Mouse (Mus musculus) hindbrain, embryonic 11.5 days (tissue): Measurements from ENCODE around the gene Tmem88b. TPM values are rescaled to one million over a fixed set of nuclear protein-coding genes. Genes with fewer than 3 reads are reported as not detected.

Experiments used
- ATAC-seq: fragments of 200-750 bp; cut with Nextera tagmentation; 2 replicates; pipeline ENCODE4 v1.8.0; 2017; ENCODE audit warnings: mild to moderate bottlenecking, moderate TSS enrichment, moderate library complexity; ENCODE audit not compliant: low FRiP score
- DNase-seq: peaks from one replicate; pipeline ENCODE4 v3.0.0-alpha.2; 2015; ENCODE audit warnings: low spot score
- H3K27ac ChIP-seq: fragments of 300-500 bp; sonication (generic); 2 replicates; pipeline ENCODE4 v1.5.1; 2014; ENCODE audit warnings: mild to moderate bottlenecking, low read depth, low read length
- H3K27me3 ChIP-seq: fragments of 300-500 bp; sonication (generic); 2 replicates; pipeline ENCODE4 v1.6.1; 2014; ENCODE audit warnings: mild to moderate bottlenecking, low read length, moderate library complexity, mixed read lengths; ENCODE audit not compliant: control insufficient read depth, insufficient read depth
- H3K36me3 ChIP-seq: fragments of 300-500 bp; sonication (generic); 2 replicates; pipeline ENCODE4 v1.6.1; 2014; ENCODE audit warnings: mild to moderate bottlenecking, low read length, moderate library complexity, mixed read lengths; ENCODE audit not compliant: control insufficient read depth, insufficient read depth
- H3K4me1 ChIP-seq: fragments of 300-500 bp; sonication (generic); replicated peaks from 2 replicates; pipeline ENCODE4 v1.6.1; 2014; ENCODE audit warnings: low read length, mixed read lengths; ENCODE audit not compliant: control insufficient read depth, insufficient read depth
- H3K4me2 ChIP-seq: fragments of 300-500 bp; sonication (generic); replicated peaks from 2 replicates; pipeline ENCODE4 v1.6.1; 2014; ENCODE audit warnings: mild to moderate bottlenecking, low read depth, low read length
- H3K4me3 ChIP-seq: fragments of 300-500 bp; sonication (generic); 2 replicates; pipeline ENCODE4 v1.5.1; 2014; ENCODE audit warnings: low read depth, low read length
- H3K9ac ChIP-seq: fragments of 300-500 bp; sonication (generic); 2 replicates; pipeline ENCODE4 v1.6.1; 2014; ENCODE audit warnings: low read depth, low read length
- H3K9me3 ChIP-seq: fragments of 300-500 bp; sonication (generic); 2 replicates; pipeline ENCODE4 v1.6.1; 2016; ENCODE audit warnings: low read length; ENCODE audit not compliant: control insufficient read depth
- WGBS: fragments of 180-500 bp; shearing (Covaris S2); extraction: QIAGEN DNeasy Blood & Tissue Kit; methylation state at CpG from one replicate; pipeline ENCODE4 v1.1.7; 2014; 5-methylcytosine and 5-hydroxymethylcytosine counted together
- polyA plus RNA-seq: library from polyadenylated mRNA; unstranded; fragments of >200 nt; fragmentation: Nextera tagmentation; extraction: Ambion mirVana; gene quantifications from 2 replicates; pipeline ENCODE4 v1.2.1, GENCODE M21; 2014

The Tmem88b gene
- polyA plus RNA-seq, 1 experiment from 2014 or later: 0.52 TPM

GRCm38 (mm10) chr4:155760613-155761355 lies 24.9 kb downstream of the Tmem88b start, which contains the start of gene Atad3a:
Gene Atad3a, minus strand, starts transcription at chr4:155761093.
- Histone ChIP-seq H3K36me3 (no peaks in the 10 kb centered on the region), H3K9me3 (no peaks in the 10 kb centered on the region), H3K27ac (no peak within 1 kb of the TSS; the same call in 1 of the 2 replicates), H3K9ac (peak within 1 kb of the TSS; percentile 78), H3K4me2 (peak within 1 kb of the TSS; percentile 96), H3K4me3 (peak within 1 kb of the TSS; percentile 84), H3K27me3 (no peaks in the 10 kb centered on the region), H3K4me1 (peaks cover 7% of the 10 kb centered on the region)
- peak; percentile 97 for DNase-seq
- ATAC-seq: peak; percentile 97
- WGBS: under 1% methylated on average over 68 of the region's 68 CpGs

- H3K27ac ChIP-seq: no peak overlapping the region
- H3K9me3 ChIP-seq: no peaks in the 10 kb centered on the region
- H3K4me3 ChIP-seq: peak overlapping the region; percentile 84
- H3K4me2 ChIP-seq: peak overlapping the region; percentile 96
- no peak for DNase-seq
- H3K36me3 ChIP-seq: no peaks in the 10 kb centered on the region
- peak overlapping the region; percentile 67 for H3K9ac ChIP-seq
- no peaks in the 10 kb centered on the region for H3K27me3 ChIP-seq
- H3K4me1 ChIP-seq: peaks cover 7% of the 10 kb centered on the region
- 6% methylated on average over 10 of the region's 10 CpGs for WGBS
- ATAC-seq: no peak; the same call in 1 of the 2 replicates
Observed at GRCm38 (mm10) chr4:155759862-155760612, 25.6 kb downstream of the Tmem88b start.

- ATAC-seq (no peak), DNase-seq (no peak)
- no peaks in the 10 kb centered on the region for H3K9me3 ChIP-seq
- H3K27me3 ChIP-seq: no peaks in the 10 kb centered on the region
- WGBS: 91% methylated on average over 12 of the region's 12 CpGs
- no peak overlapping the region for H3K4me3 ChIP-seq
- no peak overlapping the region for H3K27ac ChIP-seq
- H3K9ac ChIP-seq: no peak overlapping the region
- H3K36me3 ChIP-seq: peaks cover 7% of the 10 kb centered on the region; the same call in 1 of the 2 replicates
- no peak overlapping the region for H3K4me2 ChIP-seq
- H3K4me1 ChIP-seq: peaks cover 7% of the 10 kb centered on the region
Observed at GRCm38 (mm10) chr4:155757011-155757410, 28.7 kb downstream of the Tmem88b start.

DNA sequence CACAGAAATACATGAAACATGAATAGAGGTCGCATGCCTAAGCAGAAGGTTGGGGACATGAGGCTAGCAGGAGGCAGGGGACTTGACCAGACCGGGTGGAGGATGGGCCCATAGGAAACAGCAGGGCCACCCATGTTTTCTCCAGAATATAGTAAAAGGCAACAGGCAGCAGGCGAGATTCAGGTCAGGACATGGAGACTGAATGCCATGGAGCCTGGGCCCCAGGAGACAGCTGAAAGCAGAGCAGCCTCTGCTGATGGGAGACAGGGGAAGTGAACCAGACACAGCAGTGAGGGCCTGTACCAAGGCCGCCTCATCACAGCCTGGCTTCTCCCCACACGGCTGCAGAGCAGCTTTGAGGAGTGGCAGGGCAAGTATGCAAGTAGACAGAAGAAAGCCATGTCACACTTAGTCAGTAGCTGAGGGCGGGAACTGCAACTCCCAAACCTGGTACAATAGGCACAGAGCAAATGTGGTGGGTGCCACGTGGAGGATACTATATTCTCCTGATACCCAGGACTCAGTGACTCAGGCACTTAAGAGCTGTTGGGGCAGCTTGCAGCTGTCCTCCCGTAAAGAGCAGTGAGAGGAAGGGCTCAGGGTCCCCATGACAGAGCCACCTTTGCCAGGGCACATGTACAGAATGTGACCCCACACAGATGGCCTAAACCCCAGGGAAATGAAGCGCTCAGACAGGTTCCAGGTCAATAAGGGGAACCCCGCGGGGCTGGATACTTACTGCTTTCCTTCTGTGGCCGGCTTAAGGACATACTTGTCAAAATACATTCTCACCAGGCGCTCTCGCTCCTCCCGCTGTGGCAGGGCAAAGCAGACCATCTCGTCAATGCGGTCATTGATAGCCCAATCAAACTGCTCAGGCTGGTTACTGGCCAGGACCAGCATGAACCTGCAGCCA lies 38.8 kb downstream of the Tmem88b start:
- no peak for ATAC-seq
- no peak overlapping the region for H3K27ac ChIP-seq
- H3K36me3 ChIP-seq: peaks cover 20% of the 10 kb centered on the region; the same call in 1 of the 2 replicates
- 92% methylated on average over 17 of the region's 17 CpGs for WGBS
- no peak overlapping the region for H3K4me2 ChIP-seq
- no peak for DNase-seq
- no peaks in the 10 kb centered on the region for H3K9me3 ChIP-seq
- H3K27me3 ChIP-seq: no peaks in the 10 kb centered on the region
- no peaks in the 10 kb centered on the region for H3K4me1 ChIP-seq
- H3K4me3 ChIP-seq: no peak overlapping the region
- no peak overlapping the region for H3K9ac ChIP-seq

- peaks cover 20% of the 10 kb centered on the region; the same call in 1 of the 2 replicates for H3K36me3 ChIP-seq
- H3K4me3 ChIP-seq: no peak overlapping the region
- H3K4me2 ChIP-seq: no peak overlapping the region
- ATAC-seq: no peak
- DNase-seq: no peak
- H3K9me3 ChIP-seq: no peaks in the 10 kb centered on the region
- H3K27me3 ChIP-seq: no peaks in the 10 kb centered on the region
- H3K9ac ChIP-seq: no peak overlapping the region
- no peak overlapping the region for H3K27ac ChIP-seq
- WGBS: 93% methylated on average over 8 of the region's 8 CpGs
- no peaks in the 10 kb centered on the region for H3K4me1 ChIP-seq
Observed at GRCm38 (mm10) chr4:155746036-155746548, 39.6 kb downstream of the Tmem88b start.

DNA sequence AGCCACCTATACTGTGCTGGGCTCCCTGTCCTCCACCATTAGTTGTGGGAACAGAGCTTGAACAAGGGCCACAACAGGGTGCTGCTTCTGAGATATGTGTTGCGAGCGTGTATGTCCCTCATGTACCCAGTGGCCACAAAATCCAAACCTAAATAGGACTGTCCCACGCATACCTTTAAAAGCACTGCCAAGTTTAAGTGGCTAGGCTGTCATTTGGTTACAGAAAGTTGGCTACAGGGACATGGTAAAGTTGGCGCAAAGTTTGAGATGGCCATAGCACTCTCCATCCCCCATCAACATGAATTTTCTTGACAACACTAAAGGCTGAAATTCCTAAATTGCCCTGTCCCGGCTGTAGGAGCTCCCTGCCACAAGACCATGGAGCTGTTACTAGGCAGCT lies 40.5 kb downstream of the Tmem88b start:
- no peak overlapping the region for H3K4me3 ChIP-seq
- WGBS: 90% methylated on average over 5 of the region's 5 CpGs
- H3K9me3 ChIP-seq: no peaks in the 10 kb centered on the region
- ATAC-seq: no peak
- DNase-seq: no peak
- no peak overlapping the region for H3K27ac ChIP-seq
- no peak overlapping the region for H3K4me2 ChIP-seq
- no peaks in the 10 kb centered on the region for H3K4me1 ChIP-seq
- peaks cover 17% of the 10 kb centered on the region; the same call in 1 of the 2 replicates for H3K36me3 ChIP-seq
- no peak overlapping the region for H3K9ac ChIP-seq
- H3K27me3 ChIP-seq: no peaks in the 10 kb centered on the region

DNA sequence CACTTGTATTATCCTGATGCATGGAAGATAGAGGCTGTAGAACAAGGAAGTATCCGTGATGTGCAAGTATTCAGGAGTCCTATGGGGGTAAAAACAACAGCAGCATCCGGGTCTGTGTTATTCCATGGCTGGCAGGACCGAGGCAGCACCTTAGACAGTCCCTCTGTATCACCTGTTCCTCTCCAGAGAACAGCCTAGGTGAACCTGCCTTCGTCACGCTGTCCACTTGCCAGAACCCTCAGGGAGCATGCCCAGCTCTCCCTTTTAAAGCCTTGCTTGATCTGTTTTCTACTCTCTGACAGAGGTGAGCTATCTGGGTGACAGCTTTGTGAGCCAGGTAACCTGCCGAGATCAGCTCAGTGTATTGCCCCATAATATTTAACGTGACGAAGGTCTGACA lies 41.2 kb downstream of the Tmem88b start:
- WGBS: 93% methylated on average over 8 of the region's 8 CpGs

GRCm38 (mm10) chr4:155742684-155743083 lies 43.0 kb downstream of the Tmem88b start:
- Histone ChIP-seq H3K4me2 (no peak overlapping the region), H3K36me3 (peaks cover 6% of the 10 kb centered on the region; the same call in 1 of the 2 replicates)
- WGBS: 93% methylated on average over 5 of the region's 5 CpGs

More for the DNA sequence above, 41.2 kb downstream of the Tmem88b start:
- no peaks in the 10 kb centered on the region for H3K4me1 ChIP-seq
- ATAC-seq: no peak
- no peak overlapping the region for H3K4me2 ChIP-seq
- no peak overlapping the region for H3K27ac ChIP-seq
- no peak overlapping the region for H3K9ac ChIP-seq
- no peaks in the 10 kb centered on the region for H3K27me3 ChIP-seq
- no peak for DNase-seq
- H3K4me3 ChIP-seq: no peak overlapping the region
- peaks cover 17% of the 10 kb centered on the region; the same call in 1 of the 2 replicates for H3K36me3 ChIP-seq
- H3K9me3 ChIP-seq: no peaks in the 10 kb centered on the region

More at GRCm38 (mm10) chr4:155742684-155743083, 43.0 kb downstream of the Tmem88b start:
- no peak for DNase-seq
- no peaks in the 10 kb centered on the region for H3K4me1 ChIP-seq
- no peak overlapping the region for H3K4me3 ChIP-seq
- H3K27me3 ChIP-seq: no peaks in the 10 kb centered on the region
- no peak overlapping the region for H3K9ac ChIP-seq
- H3K9me3 ChIP-seq: no peaks in the 10 kb centered on the region
- H3K27ac ChIP-seq: no peak overlapping the region
- ATAC-seq: no peak
